Mouse (Mus musculus) T-helper 2 cell (primary cell): ENCODE measurements around the gene Nek2.

Experiments used
- in situ Hi-C: fragments of 300-600 bp; cut with MboI, MseI; formaldehyde crosslinking; loops from one replicate; pipeline ENCODE4 v1.15.1; 2025; ENCODE audit warnings: high pct_unique_total_duplicates

Gene Nek2

DNA sequence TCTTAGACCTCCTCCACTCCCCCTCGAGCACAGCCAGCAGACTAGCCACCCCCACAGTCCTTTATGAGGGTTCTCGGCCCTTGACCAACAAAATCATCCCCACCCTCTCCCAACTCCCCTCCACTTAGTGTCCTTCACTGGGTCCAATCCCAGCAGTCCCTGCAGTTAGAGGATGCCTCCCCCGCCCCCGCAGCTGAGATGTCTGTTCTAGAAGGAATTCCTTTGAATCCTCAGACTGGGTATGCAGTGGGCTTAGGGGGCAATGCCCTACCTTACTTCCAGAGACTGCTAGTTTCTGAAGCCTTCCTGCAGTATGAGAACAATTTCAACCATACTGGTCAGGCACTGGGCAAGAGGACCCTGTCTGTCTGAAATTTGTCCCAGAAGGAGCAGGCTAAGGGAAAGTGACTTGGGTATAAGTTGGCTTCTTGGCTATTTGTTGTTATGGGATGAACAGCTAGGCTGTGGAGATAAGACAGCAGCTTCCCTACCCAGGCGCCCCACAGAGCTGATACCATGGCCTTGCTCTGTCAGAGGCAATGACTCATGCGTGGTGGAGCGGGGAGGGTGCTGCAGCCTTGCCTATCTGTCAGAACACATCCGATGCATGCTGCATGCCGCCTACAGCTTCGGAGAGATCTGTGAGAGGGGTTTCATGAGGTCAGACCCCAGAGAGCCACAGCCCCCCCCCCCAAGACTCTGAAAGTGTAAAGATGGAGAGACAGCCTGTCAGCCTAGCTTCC, 34.1 kb downstream of the Nek2 start:
- in situ Hi-C loops, result no loop called here

DNA sequence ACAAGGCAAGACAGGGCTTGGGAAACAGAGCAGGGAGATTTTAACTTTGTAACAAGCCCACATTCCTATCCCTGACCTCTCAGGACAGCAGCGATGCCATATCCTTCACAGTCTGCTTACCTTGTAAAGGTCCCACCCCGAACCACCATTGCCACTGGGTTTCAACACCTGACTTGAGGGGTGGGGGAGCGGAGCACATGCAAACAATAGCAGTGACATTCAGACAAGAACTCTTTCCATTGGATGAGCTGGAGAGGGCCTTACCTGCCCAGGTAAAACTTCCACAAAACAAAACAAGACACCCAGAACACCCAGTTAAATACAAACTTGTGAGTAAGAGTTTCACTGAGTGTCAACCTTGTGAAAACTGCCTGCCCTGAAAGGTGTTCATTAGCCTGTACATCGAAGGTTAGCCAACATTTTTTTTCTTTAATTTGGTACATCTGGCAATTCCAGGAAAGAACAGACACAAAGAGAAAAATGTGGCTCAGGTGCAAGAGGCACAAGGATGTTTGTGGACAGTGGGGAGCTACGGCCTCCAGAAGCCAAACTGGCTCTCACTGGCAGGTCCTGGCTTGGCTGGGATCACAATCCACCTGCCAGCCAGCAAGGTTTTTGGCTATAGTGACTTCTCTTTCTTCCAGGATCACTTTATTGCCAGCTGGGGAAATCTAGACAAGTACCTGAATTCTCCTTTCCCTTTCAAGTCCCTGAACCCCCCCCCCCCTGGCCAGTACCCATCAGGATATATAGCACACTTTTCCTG, 35.8 kb downstream of the Nek2 start:
- in situ Hi-C loops, result no loop called here

DNA sequence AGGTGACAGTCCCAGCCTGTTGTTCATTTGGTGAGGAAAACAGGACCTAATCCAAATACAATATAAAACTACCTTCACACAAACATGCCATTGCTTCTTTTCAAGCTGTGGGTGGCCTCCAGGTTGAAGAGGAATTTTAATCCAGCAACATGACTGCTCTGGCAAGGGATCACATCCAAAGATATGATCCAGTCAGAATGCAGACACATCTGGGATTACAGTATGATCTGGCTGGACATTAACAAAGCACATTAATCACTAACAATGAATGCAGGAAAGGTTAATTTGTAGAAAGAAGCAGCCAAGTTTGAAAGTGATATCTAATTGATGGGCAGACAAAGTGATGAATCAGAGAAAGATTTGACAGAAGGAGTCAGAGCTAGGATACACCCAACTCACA, 36.9 kb downstream of the Nek2 start:
- in situ Hi-C loops, result no loop called here

GRCm38 (mm10) chr1:191859847-191860246, 38.6 kb downstream of the Nek2 start:
- in situ Hi-C loops, result no loop called here

GRCm38 (mm10) chr1:191861247-191861646, 40.0 kb downstream of the Nek2 start:
- in situ Hi-C loops, result no loop called here

GRCm38 (mm10) chr1:191863833-191864550, 42.7 kb downstream of the Nek2 start:
- in situ Hi-C loops, result no loop called here

- in situ Hi-C loops, result no loop called here
These were observed 43.3 kb downstream of the Nek2 start for GRCm38 (mm10) chr1:191864551-191865027.

GRCm38 (mm10) chr1:191872076-191872710, 50.9 kb downstream of the Nek2 start:
- in situ Hi-C loops, result no loop called here

DNA sequence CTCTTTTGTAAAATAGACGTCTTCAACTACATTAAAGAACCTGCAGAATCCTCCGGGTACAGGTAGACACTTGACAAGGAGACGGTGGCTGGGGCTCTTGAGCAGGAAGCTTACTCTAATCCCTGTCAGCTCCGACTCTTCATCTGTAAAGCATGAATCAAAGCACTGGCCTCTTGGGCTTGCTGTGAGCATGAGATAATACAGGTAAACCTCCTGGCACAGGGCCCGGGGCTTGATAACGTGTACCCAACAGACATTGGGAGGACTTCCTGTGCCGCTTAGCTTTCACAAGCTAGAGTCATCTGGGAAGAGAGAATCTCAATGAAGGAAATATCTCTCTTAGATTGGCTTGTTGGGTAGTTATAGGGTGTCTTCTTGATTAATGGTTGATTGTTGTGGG, 53.8 kb downstream of the Nek2 start:
- in situ Hi-C loops, result no loop called here

- in situ Hi-C loops, result no loop called here
These were observed 54.5 kb downstream of the Nek2 start for GRCm38 (mm10) chr1:191875683-191876305.

DNA sequence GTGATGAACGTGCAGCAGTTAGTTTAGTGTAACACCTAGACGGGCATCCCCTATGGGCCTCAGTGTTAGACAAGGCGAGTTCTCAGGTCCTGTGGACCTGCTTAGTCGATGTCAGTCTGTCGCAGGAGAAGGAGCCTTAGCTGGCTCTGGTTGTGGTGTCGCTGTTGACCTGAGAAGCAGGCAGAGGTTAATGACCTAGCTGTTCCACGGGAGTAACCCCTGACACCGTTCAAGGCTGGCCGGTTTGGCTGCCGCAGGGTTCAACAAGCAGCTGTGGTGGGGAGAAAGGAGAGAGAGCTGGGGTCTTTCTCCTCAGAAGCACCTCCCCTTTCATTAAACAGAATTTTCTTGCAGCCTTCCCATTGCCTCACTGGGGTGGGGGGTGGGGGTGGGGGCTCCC, 56.4 kb downstream of the Nek2 start:
- in situ Hi-C loops, result no loop called here

GRCm38 (mm10) chr1:191878518-191878921, 57.3 kb downstream of the Nek2 start:
- in situ Hi-C loops, result no loop called here

DNA sequence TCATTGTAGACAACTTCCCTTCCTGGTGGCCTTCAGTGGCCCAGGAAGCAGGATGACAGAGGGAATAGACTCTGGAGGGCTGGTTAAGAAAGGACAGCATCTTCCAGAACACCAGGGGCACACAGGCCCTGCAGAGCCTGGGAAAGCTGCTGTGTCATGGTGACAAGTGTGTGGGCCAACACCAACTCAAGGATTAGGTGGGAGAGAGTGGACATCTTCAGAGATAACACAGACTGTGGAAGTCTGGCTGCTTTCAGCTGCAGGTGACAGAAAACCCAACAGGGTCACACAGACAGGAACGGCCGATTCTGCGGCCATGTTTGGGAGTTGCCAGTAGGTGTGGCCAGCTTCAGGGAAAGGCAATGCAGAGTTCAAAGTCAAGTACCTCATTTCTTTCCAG, 59.0 kb downstream of the Nek2 start:
- in situ Hi-C loops, result no loop called here

GRCm38 (mm10) chr1:191880921-191881609, 59.8 kb downstream of the Nek2 start:
- in situ Hi-C loops, result no loop called here

DNA sequence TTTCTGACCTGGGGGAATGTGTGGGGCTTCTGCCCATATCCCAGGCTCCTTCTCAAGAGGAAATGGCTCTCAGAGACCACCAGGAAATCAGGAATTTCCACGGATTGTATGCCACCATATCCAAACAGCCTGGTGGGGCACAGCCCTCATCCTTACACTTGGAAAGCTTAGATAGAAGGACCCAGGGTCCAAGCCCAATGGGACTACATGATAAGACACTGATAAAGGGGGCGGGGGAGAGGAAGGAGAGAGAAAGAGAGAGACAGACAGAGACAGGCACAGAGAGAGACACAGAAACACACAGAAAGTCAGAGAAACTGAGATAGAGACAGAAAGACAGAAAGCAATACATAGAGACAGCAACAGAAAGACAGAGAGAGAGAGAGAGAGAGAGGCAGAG, 60.4 kb downstream of the Nek2 start:
- in situ Hi-C loops, result no loop called here
